Mouse (Mus musculus): Measurements from ENCODE around the gene Scn2a.

- TF ChIP-seq CTCF (conservative IDR thresholded peaks at IDR 0.05; ENCODE audit: low read length) (no peak), POU5F1 (IDR thresholded peaks at IDR 0.05; ENCODE audit: borderline replicate concordance, low read length) (no peak), NANOG (IDR thresholded peaks at IDR 0.05; ENCODE audit: borderline replicate concordance, low read length) (no peak)
Observed at GRCm38 (mm10) chr2:65801054-65801709, 180.6 kb downstream of the Scn2a start.

Measured in E14TG2a.4 (cell line).